Mouse (Mus musculus) ES-CJ7 (cell line): ENCODE results near the gene Dmrt2.

Experiments used
- DNase-seq: peaks from one replicate; pipeline ENCODE4 v3.0.0; 2011; ENCODE audit warnings: low read depth, low spot score

Gene Dmrt2

GRCm38 (mm10) chr19:25675866-25676440 lies 3.7 kb downstream of the Dmrt2 start:
- DNase-seq = no peak

- peak; percentile 34 for DNase-seq
Observed at GRCm38 (mm10) chr19:25698850-25699249, 26.6 kb downstream of the Dmrt2 start.

- peak; percentile 61 for DNase-seq
Observed at GRCm38 (mm10) chr19:25713382-25713781, 41.2 kb downstream of the Dmrt2 start.

GRCm38 (mm10) chr19:25714927-25715326 lies 42.7 kb downstream of the Dmrt2 start:
- peak; percentile 63 for DNase-seq

GRCm38 (mm10) chr19:25722616-25723015 lies 50.4 kb downstream of the Dmrt2 start:
- DNase-seq = no peak
